Mouse (Mus musculus) bone marrow, adult 2 months (tissue): Measurements from ENCODE around the gene Mpdz.

Experiments
- CTCF ChIP-seq: fragments of 200-500 bp; IDR thresholded peaks from 2 replicates; pipeline ENCODE4 v1.5.1; 2011; ENCODE audit warnings: low read length, control low read depth; ENCODE audit not compliant: control insufficient read depth, insufficient read depth
- POLR2A ChIP-seq: fragments of 200-500 bp; IDR thresholded peaks from 2 replicates; pipeline ENCODE4 v1.6.1; 2011; ENCODE audit warnings: low read depth, mild to moderate bottlenecking, control low read depth, low read length, borderline replicate concordance; ENCODE audit not compliant: control insufficient read depth

- TF ChIP-seq CTCF (no peak), POLR2A (no peak)
These were observed 19.1 kb downstream of the Mpdz start for GRCm38 (mm10) chr4:81423556-81423955.
